Mouse (Mus musculus): ENCODE measurements at regions not wholly inside any gene's neighbourhood (a gene's known extent, or its start where the extent isn't known, plus 50 kb on each side); places are given as distances from the start of the nearest gene placed in this dataset.

- Histone ChIP-seq H3K27ac (ENCODE audit: insufficient read depth, low read length) (no peak overlapping the region), H3K4me1 (ENCODE audit: control insufficient read depth, insufficient read depth, low read length) (no peaks in the 10 kb centered on the region), H3K4me3 (ENCODE audit: insufficient read depth, low read length) (no peak overlapping the region)
- TF ChIP-seq POLR2A (IDR thresholded peaks at IDR 0.05; ENCODE audit: extremely low read depth, insufficient read depth, low read length): no peak
- TF ChIP-seq CTCF (IDR thresholded peaks at IDR 0.05; ENCODE audit: extremely low read depth, insufficient read depth, low read length): no peak
Observed at GRCm38 (mm10) chr5:101518791-101519547, 145.8 kb downstream of the Nkx6-1 start.

GRCm38 (mm10) chr5:101497698-101498048, 167.1 kb downstream of the Nkx6-1 start:
- Histone ChIP-seq H3K27ac (ENCODE audit: insufficient read depth, low read length) (no peak overlapping the region), H3K4me1 (ENCODE audit: control insufficient read depth, insufficient read depth, low read length) (no peaks in the 10 kb centered on the region), H3K4me3 (ENCODE audit: insufficient read depth, low read length) (no peak overlapping the region)
- TF ChIP-seq CTCF (IDR thresholded peaks at IDR 0.05; ENCODE audit: extremely low read depth, insufficient read depth, low read length) (no peak), POLR2A (IDR thresholded peaks at IDR 0.05; ENCODE audit: extremely low read depth, insufficient read depth, low read length) (no peak)

- no peaks in the 10 kb centered on the region for H3K4me1 ChIP-seq (ENCODE audit: control insufficient read depth, insufficient read depth, low read length)
- TF ChIP-seq CTCF (IDR thresholded peaks at IDR 0.05; ENCODE audit: extremely low read depth, insufficient read depth, low read length): no peak
- TF ChIP-seq POLR2A (IDR thresholded peaks at IDR 0.05; ENCODE audit: extremely low read depth, insufficient read depth, low read length): no peak
- H3K4me3 ChIP-seq (ENCODE audit: insufficient read depth, low read length): no peak overlapping the region
- H3K27ac ChIP-seq (ENCODE audit: insufficient read depth, low read length): no peak overlapping the region
Observed at GRCm38 (mm10) chr5:101496924-101497697, 167.7 kb downstream of the Nkx6-1 start.

- TF ChIP-seq POLR2A (IDR thresholded peaks at IDR 0.05; ENCODE audit: extremely low read depth, insufficient read depth, low read length) (no peak), CTCF (IDR thresholded peaks at IDR 0.05; ENCODE audit: extremely low read depth, insufficient read depth, low read length) (no peak)
- Histone ChIP-seq H3K4me1 (ENCODE audit: control insufficient read depth, insufficient read depth, low read length) (no peaks in the 10 kb centered on the region), H3K27ac (ENCODE audit: insufficient read depth, low read length) (no peak overlapping the region), H3K4me3 (ENCODE audit: insufficient read depth, low read length) (no peak overlapping the region)
Observed at GRCm38 (mm10) chr5:101496161-101496560, 168.6 kb downstream of the Nkx6-1 start.

GRCm38 (mm10) chr5:101445792-101446191, 219.0 kb downstream of the Nkx6-1 start:
- no peak overlapping the region for H3K27ac ChIP-seq (ENCODE audit: insufficient read depth, low read length)
- no peak for TF ChIP-seq CTCF (IDR thresholded peaks at IDR 0.05; ENCODE audit: extremely low read depth, insufficient read depth, low read length)
- no peak overlapping the region for H3K4me3 ChIP-seq (ENCODE audit: insufficient read depth, low read length)
- no peaks in the 10 kb centered on the region for H3K4me1 ChIP-seq (ENCODE audit: control insufficient read depth, insufficient read depth, low read length)

GRCm38 (mm10) chr5:101441782-101442181, 223.0 kb downstream of the Nkx6-1 start:
- Histone ChIP-seq H3K4me3 (ENCODE audit: insufficient read depth, low read length) (no peak overlapping the region), H3K27ac (ENCODE audit: insufficient read depth, low read length) (no peak overlapping the region), H3K4me1 (ENCODE audit: control insufficient read depth, insufficient read depth, low read length) (no peaks in the 10 kb centered on the region)
- TF ChIP-seq POLR2A (IDR thresholded peaks at IDR 0.05; ENCODE audit: extremely low read depth, insufficient read depth, low read length) (no peak), CTCF (IDR thresholded peaks at IDR 0.05; ENCODE audit: extremely low read depth, insufficient read depth, low read length) (no peak)

GRCm38 (mm10) chr5:101437666-101438299, 227.0 kb downstream of the Nkx6-1 start:
- no peak for TF ChIP-seq POLR2A (IDR thresholded peaks at IDR 0.05; ENCODE audit: extremely low read depth, insufficient read depth, low read length)
- TF ChIP-seq CTCF (IDR thresholded peaks at IDR 0.05; ENCODE audit: extremely low read depth, insufficient read depth, low read length): no peak
- Histone ChIP-seq H3K27ac (ENCODE audit: insufficient read depth, low read length) (no peak overlapping the region), H3K4me3 (ENCODE audit: insufficient read depth, low read length) (no peak overlapping the region), H3K4me1 (ENCODE audit: control insufficient read depth, insufficient read depth, low read length) (no peaks in the 10 kb centered on the region)

GRCm38 (mm10) chr5:101426067-101426771, 238.6 kb downstream of the Nkx6-1 start:
- Histone ChIP-seq H3K4me1 (ENCODE audit: control insufficient read depth, insufficient read depth, low read length) (no peaks in the 10 kb centered on the region), H3K4me3 (ENCODE audit: insufficient read depth, low read length) (no peak overlapping the region), H3K27ac (ENCODE audit: insufficient read depth, low read length) (no peak overlapping the region)
- no peak for TF ChIP-seq CTCF (IDR thresholded peaks at IDR 0.05; ENCODE audit: extremely low read depth, insufficient read depth, low read length)
- no peak for TF ChIP-seq POLR2A (IDR thresholded peaks at IDR 0.05; ENCODE audit: extremely low read depth, insufficient read depth, low read length)

GRCm38 (mm10) chr5:101384316-101384715, 280.5 kb downstream of the Nkx6-1 start:
- H3K4me1 ChIP-seq (ENCODE audit: control insufficient read depth, insufficient read depth, low read length): no peaks in the 10 kb centered on the region
- no peak overlapping the region for H3K4me3 ChIP-seq (ENCODE audit: insufficient read depth, low read length)
- H3K27ac ChIP-seq (ENCODE audit: insufficient read depth, low read length): no peak overlapping the region
- no peak for TF ChIP-seq POLR2A (IDR thresholded peaks at IDR 0.05; ENCODE audit: extremely low read depth, insufficient read depth, low read length)
- TF ChIP-seq CTCF (IDR thresholded peaks at IDR 0.05; ENCODE audit: extremely low read depth, insufficient read depth, low read length): no peak
